Mouse (Mus musculus): ENCODE measurements around the gene Fam173a. TPM values are rescaled to one million over a fixed set of nuclear protein-coding genes. Genes with fewer than 3 reads are reported as not detected.
"Not testable (repeated sequence)": the region's sequence is repeated elsewhere in the genome, so short reads cannot be mapped to it uniquely, and the experiment has no call there.

Fam173a gene
- polyA plus RNA-seq, 1 experiment from 2014 or later = 57.1 TPM

- Histone ChIP-seq H3K4me1 (ENCODE audit: control insufficient read depth, low read depth, low read length) (no peaks in the 10 kb centered on the region), H3K9me3 (replicated peaks; ENCODE audit: control insufficient read depth, low read length) (no peaks in the 10 kb centered on the region), H3K27me3 (ENCODE audit: control insufficient read depth, insufficient read depth, low read depth, low read length) (no peaks in the 10 kb centered on the region), H3K4me3 (ENCODE audit: low read depth, low read length) (no peak overlapping the region), H3K4me2 (ENCODE audit: low read depth, low read length) (no peak overlapping the region), H3K36me3 (ENCODE audit: control insufficient read depth, insufficient read depth) (no peaks in the 10 kb centered on the region), H3K9ac (ENCODE audit: low read depth, low read length) (no peak overlapping the region), H3K27ac (ENCODE audit: low read length) (no peak overlapping the region)
- 57% methylated on average over 6 of the region's 6 CpGs for WGBS (ENCODE audit: insufficient replicate concordance)
- no peak for ATAC-seq (ENCODE audit: low read depth)
Measured at GRCm38 (mm10) chr17:25749314-25749713, 43.4 kb downstream of the Fam173a start.

- 75% methylated on average over 4 of the region's 4 CpGs for whole genome bisulfite sequencing (ENCODE audit: insufficient replicate concordance)
- no peak overlapping the region for H3K9ac ChIP-seq (ENCODE audit: low read depth, low read length)
- no peak overlapping the region for H3K27ac ChIP-seq (ENCODE audit: low read length)
- H3K36me3 ChIP-seq (ENCODE audit: control insufficient read depth, insufficient read depth) = no peaks in the 10 kb centered on the region
- ATAC-seq (ENCODE audit: low read depth) = no peak
- no peak overlapping the region for H3K4me2 ChIP-seq (ENCODE audit: low read depth, low read length)
- no peaks in the 10 kb centered on the region for H3K4me1 ChIP-seq (ENCODE audit: control insufficient read depth, low read depth, low read length)
- no peaks in the 10 kb centered on the region for H3K9me3 ChIP-seq (replicated peaks; ENCODE audit: control insufficient read depth, low read length)
- no peak overlapping the region for H3K4me3 ChIP-seq (ENCODE audit: low read depth, low read length)
- H3K27me3 ChIP-seq (ENCODE audit: control insufficient read depth, insufficient read depth, low read depth, low read length) = no peaks in the 10 kb centered on the region
Measured at GRCm38 (mm10) chr17:25748238-25748637, 44.5 kb downstream of the Fam173a start.

GRCm38 (mm10) chr17:25744311-25744710, 48.4 kb downstream of the Fam173a start:
- no peaks in the 10 kb centered on the region for H3K4me1 ChIP-seq (ENCODE audit: control insufficient read depth, low read depth, low read length)
- H3K27ac ChIP-seq (ENCODE audit: low read length) = no peak overlapping the region
- no peaks in the 10 kb centered on the region for H3K36me3 ChIP-seq (ENCODE audit: control insufficient read depth, insufficient read depth)
- no peak overlapping the region for H3K4me2 ChIP-seq (ENCODE audit: low read depth, low read length)
- no peak overlapping the region for H3K9ac ChIP-seq (ENCODE audit: low read depth, low read length)
- H3K27me3 ChIP-seq (ENCODE audit: control insufficient read depth, insufficient read depth, low read depth, low read length) = no peaks in the 10 kb centered on the region; the same call in 1 of the 2 replicates
- H3K4me3 ChIP-seq (ENCODE audit: low read depth, low read length) = no peak overlapping the region
- 56% methylated on average over 10 of the region's 10 CpGs for WGBS (ENCODE audit: insufficient replicate concordance)
- no peaks in the 10 kb centered on the region for H3K9me3 ChIP-seq (replicated peaks; ENCODE audit: control insufficient read depth, low read length)
- no peak for ATAC-seq (ENCODE audit: low read depth)

- WGBS (ENCODE audit: insufficient replicate concordance) = 64% methylated on average over 9 of the region's 9 CpGs
Measured at GRCm38 (mm10) chr17:25743831-25744230, 48.9 kb downstream of the Fam173a start.

GRCm38 (mm10) chr17:25741471-25741870, 51.2 kb downstream of the Fam173a start:
- not testable (repeated sequence) for H3K9me3 ChIP-seq (replicated peaks; ENCODE audit: control insufficient read depth, low read length); H3K27me3 ChIP-seq (ENCODE audit: control insufficient read depth, insufficient read depth, low read depth, low read length); H3K4me2 ChIP-seq (ENCODE audit: low read depth, low read length); H3K4me1 ChIP-seq (ENCODE audit: control insufficient read depth, low read depth, low read length); ATAC-seq (ENCODE audit: low read depth); H3K9ac ChIP-seq (ENCODE audit: low read depth, low read length); H3K27ac ChIP-seq (ENCODE audit: low read length); H3K4me3 ChIP-seq (ENCODE audit: low read depth, low read length); H3K36me3 ChIP-seq (ENCODE audit: control insufficient read depth, insufficient read depth)
- 65% methylated on average over 12 of the region's 12 CpGs for WGBS (ENCODE audit: insufficient replicate concordance)

More at GRCm38 (mm10) chr17:25743831-25744230, 48.9 kb downstream of the Fam173a start:
- H3K4me1 ChIP-seq (ENCODE audit: control insufficient read depth, low read depth, low read length) = no peaks in the 10 kb centered on the region
- no peak overlapping the region for H3K9ac ChIP-seq (ENCODE audit: low read depth, low read length)
- H3K9me3 ChIP-seq (replicated peaks; ENCODE audit: control insufficient read depth, low read length) = no peaks in the 10 kb centered on the region
- no peaks in the 10 kb centered on the region; the same call in 1 of the 2 replicates for H3K27me3 ChIP-seq (ENCODE audit: control insufficient read depth, insufficient read depth, low read depth, low read length)
- H3K27ac ChIP-seq (ENCODE audit: low read length) = no peak overlapping the region
- H3K4me2 ChIP-seq (ENCODE audit: low read depth, low read length) = no peak overlapping the region
- no peaks in the 10 kb centered on the region for H3K36me3 ChIP-seq (ENCODE audit: control insufficient read depth, insufficient read depth)
- no peak overlapping the region for H3K4me3 ChIP-seq (ENCODE audit: low read depth, low read length)
- ATAC-seq (ENCODE audit: low read depth) = no peak

Small RNAs within 50 kb of the gene (microRNA-seq; reads per million reads assigned to microRNA genes)
- not detected for gene Gm25083
- gene Mir3082 = not detected
- 0.74 reads per million for gene Mir6966

Other genes starting within 250 kb of the Fam173a start
- gene Sox8, start 222.2 kb downstream of the Fam173a start, polyA plus RNA-seq (2015; fragmentation: Nextera tagmentation; extraction: Ambion mirVana) = 0.14 and 0.34 TPM in 2 replicates
- gene Lmf1, start 213.8 kb downstream of the Fam173a start, polyA plus RNA-seq (2015; fragmentation: Nextera tagmentation; extraction: Ambion mirVana) = 11.4 and 13.4 TPM in 2 replicates
- not detected in 2 replicates for gene Gng13, start 75.7 kb downstream of the Fam173a start, polyA plus RNA-seq (2015; fragmentation: Nextera tagmentation; extraction: Ambion mirVana)
- 16.3 and 18.0 TPM in 2 replicates for gene Chtf18, start 65.5 kb downstream of the Fam173a start, polyA plus RNA-seq (2015; fragmentation: Nextera tagmentation; extraction: Ambion mirVana)
- 5.2 TPM in 2 replicates for gene Rpusd1, start 65.2 kb downstream of the Fam173a start, polyA plus RNA-seq (2015; fragmentation: Nextera tagmentation; extraction: Ambion mirVana)
- not detected in 2 replicates for gene Mslnl, start 56.9 kb downstream of the Fam173a start, polyA plus RNA-seq (2015; fragmentation: Nextera tagmentation; extraction: Ambion mirVana)
- gene Msln, start 38.5 kb downstream of the Fam173a start, polyA plus RNA-seq (2015; fragmentation: Nextera tagmentation; extraction: Ambion mirVana) = 2.8 and 3.4 TPM in 2 replicates
- 12.1 and 13.8 TPM in 2 replicates for gene Narfl, start 19.1 kb downstream of the Fam173a start, polyA plus RNA-seq (2015; fragmentation: Nextera tagmentation; extraction: Ambion mirVana)
- gene Haghl, start 7.2 kb downstream of the Fam173a start, polyA plus RNA-seq (2015; fragmentation: Nextera tagmentation; extraction: Ambion mirVana) = 6.9 and 7.0 TPM in 2 replicates
- gene Ccdc78, start 6.3 kb downstream of the Fam173a start, polyA plus RNA-seq (2015; fragmentation: Nextera tagmentation; extraction: Ambion mirVana) = 0.04 and 0.07 TPM in 2 replicates
- not detected in 2 replicates for gene AC134908.4, start 2.8 kb upstream of the Fam173a start, polyA plus RNA-seq (2015; fragmentation: Nextera tagmentation; extraction: Ambion mirVana)
- gene Metrn, start 4.2 kb upstream of the Fam173a start, polyA plus RNA-seq (2015; fragmentation: Nextera tagmentation; extraction: Ambion mirVana) = 11.8 and 12.1 TPM in 2 replicates
- 0.09 and 0.17 TPM in 2 replicates for gene Fbxl16, start 16.2 kb upstream of the Fam173a start, polyA plus RNA-seq (2015; fragmentation: Nextera tagmentation; extraction: Ambion mirVana)
- gene Wdr24, start 30.7 kb upstream of the Fam173a start, polyA plus RNA-seq (2015; fragmentation: Nextera tagmentation; extraction: Ambion mirVana) = 10.8 and 11.6 TPM in 2 replicates
- gene Jmjd8, start 36.0 kb upstream of the Fam173a start, polyA plus RNA-seq (2015; fragmentation: Nextera tagmentation; extraction: Ambion mirVana) = 20.7 and 23.5 TPM in 2 replicates
- gene Stub1, start 40.5 kb upstream of the Fam173a start, polyA plus RNA-seq (2015; fragmentation: Nextera tagmentation; extraction: Ambion mirVana) = 106 and 112 TPM in 2 replicates
- gene Rhbdl1, start 44.4 kb upstream of the Fam173a start, polyA plus RNA-seq (2015; fragmentation: Nextera tagmentation; extraction: Ambion mirVana) = 0.30 and 0.45 TPM in 2 replicates
- 0.64 and 0.65 TPM in 2 replicates for gene Gm20683, start 48.9 kb upstream of the Fam173a start, polyA plus RNA-seq (2015; fragmentation: Nextera tagmentation; extraction: Ambion mirVana)
- 11.4 and 12.3 TPM in 2 replicates for gene Rhot2, start 52.0 kb upstream of the Fam173a start, polyA plus RNA-seq (2015; fragmentation: Nextera tagmentation; extraction: Ambion mirVana)
- gene Wdr90, start 68.6 kb upstream of the Fam173a start, polyA plus RNA-seq (2015; fragmentation: Nextera tagmentation; extraction: Ambion mirVana) = 7.2 and 7.8 TPM in 2 replicates
- gene Mcrip2, start 75.9 kb upstream of the Fam173a start, polyA plus RNA-seq (2015; fragmentation: Nextera tagmentation; extraction: Ambion mirVana) = 32.8 and 37.0 TPM in 2 replicates
- 47.8 and 50.5 TPM in 2 replicates for gene Mettl26, start 82.2 kb upstream of the Fam173a start, polyA plus RNA-seq (2015; fragmentation: Nextera tagmentation; extraction: Ambion mirVana)
- 0.30 and 0.42 TPM in 2 replicates for gene Wfikkn1, start 88.0 kb upstream of the Fam173a start, polyA plus RNA-seq (2015; fragmentation: Nextera tagmentation; extraction: Ambion mirVana)
- 6.2 and 7.0 TPM in 2 replicates for gene Rab40c, start 126.8 kb upstream of the Fam173a start, polyA plus RNA-seq (2015; fragmentation: Nextera tagmentation; extraction: Ambion mirVana)
- gene Pigq, start 152.0 kb upstream of the Fam173a start, polyA plus RNA-seq (2015; fragmentation: Nextera tagmentation; extraction: Ambion mirVana) = 147 and 154 TPM in 2 replicates
- 6.8 and 7.8 TPM in 2 replicates for gene Nhlrc4, start 152.1 kb upstream of the Fam173a start, polyA plus RNA-seq (2015; fragmentation: Nextera tagmentation; extraction: Ambion mirVana)
- gene A930017K11Rik, start 159.7 kb upstream of the Fam173a start, polyA plus RNA-seq (2015; fragmentation: Nextera tagmentation; extraction: Ambion mirVana) = 0.13 and 0.16 TPM in 2 replicates
- 8.0 and 9.9 TPM in 2 replicates for gene Capn15, start 192.9 kb upstream of the Fam173a start, polyA plus RNA-seq (2015; fragmentation: Nextera tagmentation; extraction: Ambion mirVana)

All from liver, embryonic 16.5 days (tissue).